Mouse (Mus musculus) testis, adult 2 months (tissue): ENCODE measurements around the gene Cyp2g1. TPM values are rescaled to one million over a fixed set of nuclear protein-coding genes. Genes with fewer than 3 reads are reported as not detected.
"Not testable (repeated sequence)": the region's sequence is repeated elsewhere in the genome, so short reads cannot be mapped to it uniquely, and the experiment has no call there.

Source experiments
- H3K27ac ChIP-seq: fragments of 200-500 bp; 2 replicates; pipeline ENCODE4 v1.5.1; 2012; ENCODE audit warnings: low read depth, low read length; ENCODE audit not compliant: control insufficient read depth, insufficient read depth
- H3K27me3 ChIP-seq: fragments of 200-500 bp; 2 replicates; pipeline ENCODE4 v1.6.1; 2012; ENCODE audit warnings: mild to moderate bottlenecking, low read length, moderate library complexity; ENCODE audit not compliant: control insufficient read depth, insufficient read depth
- H3K36me3 ChIP-seq: fragments of 200-500 bp; 2 replicates; pipeline ENCODE4 v1.6.1; 2012; ENCODE audit warnings: mild to moderate bottlenecking, low read length; ENCODE audit not compliant: control insufficient read depth, insufficient read depth
- H3K4me1 ChIP-seq: fragments of 200-500 bp; 2 replicates; pipeline ENCODE4 v1.6.1; 2012; ENCODE audit warnings: low read length; ENCODE audit not compliant: control insufficient read depth, insufficient read depth
- H3K4me3 ChIP-seq: fragments of 200-500 bp; 2 replicates; pipeline ENCODE4 v1.5.1; 2012; ENCODE audit warnings: low read depth, mild to moderate bottlenecking, low read length, moderate library complexity, mixed read lengths; ENCODE audit not compliant: control insufficient read depth
- CTCF ChIP-seq: fragments of 200-500 bp; IDR thresholded peaks from 2 replicates; pipeline ENCODE4 v1.5.1; 2012; ENCODE audit warnings: low read depth, mild to moderate bottlenecking, inconsistent platforms, low read length, moderate library complexity; ENCODE audit not compliant: control insufficient read depth, insufficient read depth, insufficient replicate concordance
- POLR2A ChIP-seq: fragments of 200-500 bp; IDR thresholded peaks from 2 replicates; pipeline ENCODE4 v1.6.1; 2012; ENCODE audit warnings: low read depth, mild to moderate bottlenecking, inconsistent platforms, low read length, moderate library complexity; ENCODE audit not compliant: control insufficient read depth
- polyA plus RNA-seq: library from polyadenylated mRNA; depleted of rRNA; stranded (reverse); fragments of >200 nt; gene quantifications from 2 replicates; pipeline ENCODE4 v1.2.3, GENCODE M21; 2012; rRNA removed

Gene Cyp2g1
- polyA plus RNA-seq, 1 experiment: not detected

DNA sequence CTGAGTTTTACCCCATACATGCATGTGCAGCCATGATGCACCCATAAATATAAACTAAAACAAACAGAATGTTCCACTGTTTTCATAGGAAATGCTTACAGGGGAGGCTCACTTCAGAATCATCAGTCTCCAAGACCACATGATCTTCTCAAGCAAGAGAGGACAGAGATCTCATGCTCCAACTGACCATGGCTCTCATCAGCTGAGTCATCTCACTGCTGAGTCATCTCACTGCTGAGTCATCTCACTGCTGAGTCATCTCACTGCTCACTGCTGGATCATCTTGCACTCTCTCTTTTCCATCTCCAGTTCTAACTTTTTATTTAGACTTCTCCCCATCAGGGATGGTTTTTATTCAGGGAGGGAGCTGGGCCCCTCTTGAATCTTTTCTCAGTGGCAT, 8.6 kb upstream of the Cyp2g1 start:
- Histone ChIP-seq H3K36me3 (no peaks in the 10 kb centered on the region), H3K4me1 (no peaks in the 10 kb centered on the region), H3K27ac (no peak overlapping the region), H3K27me3 (no peaks in the 10 kb centered on the region), H3K4me3 (no peak overlapping the region)
- TF ChIP-seq POLR2A (no peak), CTCF (no peak)

DNA sequence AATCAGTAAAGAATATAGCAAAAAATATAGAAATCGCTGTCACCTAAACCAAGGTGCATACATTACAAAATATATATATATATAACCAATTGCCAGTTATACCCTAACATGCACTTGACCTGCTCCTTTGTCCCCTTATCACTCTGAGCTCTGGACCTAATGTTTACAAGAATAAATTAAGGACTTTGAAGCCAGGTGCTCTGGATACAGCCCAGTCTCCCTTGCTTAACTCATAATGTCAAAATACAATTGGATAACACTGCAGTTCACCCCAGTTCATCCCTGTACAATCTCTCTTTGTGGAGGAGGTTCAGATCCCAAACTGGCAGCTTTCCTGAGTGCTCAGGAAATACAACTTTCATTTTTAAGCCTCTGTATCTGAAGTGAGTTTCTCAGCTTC, 7.7 kb upstream of the Cyp2g1 start:
- Histone ChIP-seq H3K27me3 (no peaks in the 10 kb centered on the region), H3K27ac (no peak overlapping the region), H3K36me3 (no peaks in the 10 kb centered on the region), H3K4me3 (no peak overlapping the region), H3K4me1 (no peaks in the 10 kb centered on the region)
- no peak for TF ChIP-seq CTCF
- TF ChIP-seq POLR2A: no peak

- H3K27ac ChIP-seq, H3K27me3 ChIP-seq, H3K4me1 ChIP-seq, H3K4me3 ChIP-seq, H3K36me3 ChIP-seq: not testable (repeated sequence)
Measured at GRCm38 (mm10) chr7:26831556-26832292, 23.0 kb downstream of the Cyp2g1 start.

DNA sequence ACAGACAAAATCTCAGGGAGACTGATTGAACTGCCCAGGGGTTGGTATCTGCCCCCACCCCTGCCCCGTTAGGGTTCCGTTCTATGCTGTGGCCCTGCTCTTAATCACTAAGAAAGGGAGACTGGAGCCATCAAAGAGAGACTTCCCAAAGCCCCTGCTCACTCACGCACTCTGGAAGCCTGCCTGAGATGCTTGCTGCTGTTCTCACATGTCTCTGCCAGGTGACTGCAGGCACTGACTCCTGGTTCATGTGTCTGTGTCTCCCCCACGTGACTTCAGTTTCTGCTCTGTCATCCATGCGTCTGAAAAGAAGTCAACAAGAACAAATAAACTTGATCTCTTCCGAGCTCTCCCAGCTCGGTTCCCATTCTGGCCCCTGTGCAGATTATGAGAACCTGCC, 24.0 kb downstream of the Cyp2g1 start:
- not testable (repeated sequence) for H3K4me1 ChIP-seq, H3K27ac ChIP-seq, H3K36me3 ChIP-seq

DNA sequence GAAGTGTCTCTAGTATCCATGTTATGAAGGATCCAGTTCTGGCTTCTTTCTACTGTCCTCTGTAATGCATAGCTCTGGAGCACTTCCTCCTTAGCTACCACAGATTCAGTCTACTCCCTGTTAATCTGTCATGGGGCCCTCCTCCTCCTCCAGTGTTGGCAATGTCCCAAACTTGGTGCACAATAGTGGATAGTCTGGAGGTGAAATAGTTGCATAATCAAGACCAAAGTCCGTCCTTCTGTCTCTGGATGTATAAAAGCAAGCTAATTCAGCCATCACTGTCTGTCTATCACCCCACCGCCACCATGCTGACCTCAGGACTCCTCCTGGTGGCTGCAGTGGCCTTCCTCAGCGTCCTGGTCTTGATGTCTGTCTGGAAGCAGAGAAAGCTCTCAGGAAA, 26.4 kb downstream of the Cyp2g1 start, which contains the start of gene Cyp2a5:
Gene Cyp2a5, plus strand, starts transcription at position 247 of the 400 bp plus-strand sequence.
- not testable (repeated sequence) for H3K27me3 ChIP-seq, H3K4me3 ChIP-seq, H3K36me3 ChIP-seq, H3K27ac ChIP-seq, H3K4me1 ChIP-seq

More for the DNA sequence above, 24.0 kb downstream of the Cyp2g1 start:
- H3K4me3 ChIP-seq, H3K27me3 ChIP-seq: not testable (repeated sequence)

DNA sequence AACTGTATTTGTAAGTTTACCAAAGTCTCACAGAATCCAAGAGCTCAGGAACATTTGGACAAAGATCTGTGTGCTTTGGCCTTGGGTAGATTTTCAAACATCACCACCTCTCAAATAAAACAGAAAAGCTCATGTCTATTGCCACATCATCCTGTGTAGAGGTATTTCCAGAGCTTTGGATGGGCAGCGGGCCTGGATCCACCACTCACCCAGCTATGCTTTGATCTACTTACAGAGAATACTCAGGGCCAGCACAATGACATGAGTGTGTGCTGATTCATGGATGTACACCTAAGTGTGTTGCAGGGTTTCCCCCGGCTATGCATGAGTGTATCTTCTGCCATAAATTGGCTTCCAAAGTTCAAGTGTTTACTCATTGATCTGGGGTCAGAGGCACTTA, 34.7 kb downstream of the Cyp2g1 start:
- not testable (repeated sequence) for H3K4me1 ChIP-seq, H3K4me3 ChIP-seq, H3K27me3 ChIP-seq, H3K36me3 ChIP-seq, H3K27ac ChIP-seq

DNA sequence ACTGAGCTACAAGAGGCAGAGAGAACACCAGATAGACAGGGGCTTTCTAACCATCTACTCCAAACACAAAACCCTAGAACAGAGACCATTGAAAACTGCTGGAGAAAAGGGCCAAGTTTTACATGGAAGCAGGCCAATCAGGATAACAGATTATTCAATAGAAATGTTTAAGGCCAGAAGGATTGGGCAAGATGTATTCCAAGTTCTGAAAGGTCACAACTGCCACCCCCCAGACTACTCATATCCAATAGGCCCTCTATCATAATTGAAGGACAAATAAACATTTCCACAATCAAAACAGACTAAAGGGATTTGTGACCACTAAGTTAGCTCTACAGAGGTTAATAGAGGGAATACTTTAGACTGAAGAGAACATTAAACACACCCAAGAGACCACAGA, 41.4 kb downstream of the Cyp2g1 start:
- not testable (repeated sequence) for H3K27me3 ChIP-seq, H3K36me3 ChIP-seq, H3K27ac ChIP-seq, H3K4me3 ChIP-seq, H3K4me1 ChIP-seq

Other genes with a start within 250 kb of the Cyp2g1 start
- 0.04 and 0.09 TPM in 2 replicates for gene Vmn1r185, start 190.4 kb upstream of the Cyp2g1 start, polyA plus RNA-seq
- 0.22 and 0.34 TPM in 2 replicates for gene Cyp2b23, start 122.5 kb upstream of the Cyp2g1 start, polyA plus RNA-seq
- 1.3 and 1.5 TPM in 2 replicates for gene Cyp2b19, start 51.8 kb upstream of the Cyp2g1 start, polyA plus RNA-seq
- gene Cyp2a5, start 26.4 kb downstream of the Cyp2g1 start, polyA plus RNA-seq: 0.09 TPM in 1 of 2 replicates, not detected in the other
- gene Cyp2a22, start 130.5 kb downstream of the Cyp2g1 start, polyA plus RNA-seq: not detected in 2 replicates
- gene Cyp2a12, start 220.2 kb downstream of the Cyp2g1 start, polyA plus RNA-seq: 2.9 TPM in 2 replicates